Mouse (Mus musculus): ENCODE results near the gene AI837181.

AI837181 gene

GRCm38 (mm10) chr19:5474281-5475068 is 49.5 kb downstream of the AI837181 start:
- no peak for DNase-seq

DNA sequence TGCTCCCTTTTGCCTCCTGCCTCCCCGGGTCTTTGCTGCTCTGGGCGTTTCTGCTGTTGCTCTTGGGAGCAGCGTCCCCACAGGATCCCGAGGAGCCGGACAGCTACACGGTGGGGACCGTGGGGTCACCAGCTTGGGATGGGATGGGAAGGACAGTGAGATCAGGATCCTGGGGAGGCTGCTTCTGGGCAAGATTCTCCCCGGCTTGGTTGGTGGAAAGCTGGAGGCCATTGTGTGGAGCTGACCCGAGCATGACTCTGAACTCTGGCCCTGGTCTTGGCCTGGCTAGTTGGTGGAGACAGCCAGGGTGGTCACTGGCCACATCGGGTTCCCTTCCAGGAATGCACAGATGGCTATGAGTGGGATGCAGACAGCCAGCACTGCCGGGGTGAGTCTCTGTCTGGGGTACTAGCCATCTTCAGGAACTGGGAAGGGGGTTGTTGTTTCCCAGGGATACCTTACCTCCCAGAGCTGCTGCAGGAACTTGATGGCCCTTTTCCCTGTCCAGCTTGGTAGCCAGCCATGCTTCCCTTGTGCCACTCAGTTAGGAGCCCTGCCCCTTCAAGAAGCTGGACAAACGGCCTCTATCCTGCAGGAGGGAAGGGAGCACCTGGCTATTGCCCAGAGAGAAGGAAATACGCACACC is 50.2 kb downstream of the AI837181 start:
- no peak for DNase-seq

All from thymus, postnatal 25 days (tissue).